Mouse (Mus musculus) embryonic fibroblast, embryonic 13.5 days (primary cell): Measurements from ENCODE around the gene Gm20388.

Experiments used
- CTCF ChIP-seq: IDR thresholded peaks from 2 replicates; pipeline ENCODE4 v1.5.1; 2011; ENCODE audit warnings: mild to moderate bottlenecking, control low read depth, low read length, moderate library complexity, borderline replicate concordance; ENCODE audit not compliant: insufficient read depth
- POLR2A ChIP-seq: IDR thresholded peaks from 2 replicates; pipeline ENCODE4 v1.6.1; 2011; ENCODE audit warnings: low read depth, mild to moderate bottlenecking, control low read depth, low read length, moderate library complexity

DNA sequence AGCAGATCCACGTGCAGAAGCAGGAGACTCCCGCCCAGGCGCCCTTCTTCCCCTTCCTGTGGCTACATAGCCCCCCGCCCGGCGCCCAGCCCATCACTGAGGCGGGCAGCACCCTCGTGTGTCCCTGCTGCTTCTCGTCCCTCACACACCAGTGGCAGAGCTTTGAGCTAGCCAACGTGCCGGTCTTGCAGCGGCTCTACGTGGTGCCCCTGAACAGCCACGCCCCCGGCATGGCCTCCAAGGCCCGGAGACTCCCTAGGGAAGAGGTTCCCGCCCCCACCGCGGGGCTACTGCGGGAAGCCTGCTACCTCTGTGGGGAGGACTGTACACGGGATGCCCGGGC lies 318.9 kb downstream of the Gm20388 start:
- no peak for TF ChIP-seq CTCF
- no peak; the same call in 1 of the 2 replicates for TF ChIP-seq POLR2A
